Mouse (Mus musculus) thymus, adult 2 months (tissue): ENCODE measurements around the gene Ccdc151. TPM values are rescaled to one million over a fixed set of nuclear protein-coding genes. Genes with fewer than 3 reads are reported as not detected.

ENCODE experiments used
- DNase-seq: peaks from one replicate; pipeline ENCODE4 v3.0.0; 2021
- H3K27ac ChIP-seq: fragments of 200-500 bp; 2 replicates; pipeline ENCODE4 v1.5.1; 2012; ENCODE audit warnings: low read length, control low read depth; ENCODE audit not compliant: control insufficient read depth, insufficient read depth
- H3K27me3 ChIP-seq: fragments of 200-500 bp; 2 replicates; pipeline ENCODE4 v1.6.1; 2012; ENCODE audit warnings: mild to moderate bottlenecking, low read length, moderate library complexity, mixed read lengths; ENCODE audit not compliant: control insufficient read depth, insufficient read depth
- H3K36me3 ChIP-seq: fragments of 200-500 bp; 2 replicates; pipeline ENCODE4 v1.6.1; 2012; ENCODE audit warnings: mild to moderate bottlenecking, low read length, moderate library complexity; ENCODE audit not compliant: control insufficient read depth, insufficient read depth
- H3K4me1 ChIP-seq: fragments of 200-500 bp; replicated peaks from 2 replicates; pipeline ENCODE4 v1.6.1; 2012; ENCODE audit warnings: low read length; ENCODE audit not compliant: control insufficient read depth, insufficient read depth
- H3K4me3 ChIP-seq: fragments of 200-500 bp; 2 replicates; pipeline ENCODE4 v1.5.1; 2012; ENCODE audit warnings: mild to moderate bottlenecking, low read length, control low read depth, moderate library complexity; ENCODE audit not compliant: control insufficient read depth, insufficient read depth
- CTCF ChIP-seq: fragments of 200-500 bp; IDR thresholded peaks from 2 replicates; pipeline ENCODE4 v1.5.1; 2012; ENCODE audit warnings: mild to moderate bottlenecking, control low read depth, low read length, moderate library complexity, borderline replicate concordance; ENCODE audit not compliant: control insufficient read depth, poor library complexity, insufficient read depth; ENCODE audit errors: extremely low read depth
- POLR2A ChIP-seq: fragments of 200-500 bp; IDR thresholded peaks from 2 replicates; pipeline ENCODE4 v1.6.1; 2012; ENCODE audit warnings: mild to moderate bottlenecking, low read length, control low read depth, moderate library complexity; ENCODE audit not compliant: control insufficient read depth, poor library complexity, insufficient read depth; ENCODE audit errors: extremely low read depth
- WGBS: fragments of 180-500 bp; shearing (Covaris S2); methylation state at CpG from one replicate; pipeline ENCODE4 v1.1.7; 2018; 5-methylcytosine and 5-hydroxymethylcytosine counted together
- polyA plus RNA-seq: library from polyadenylated mRNA; depleted of rRNA; stranded (reverse); fragments of >200 nt; gene quantifications from 2 replicates; pipeline ENCODE4 v1.2.3, GENCODE M21; 2012

Gene Ccdc151
- polyA plus RNA-seq, 1 experiment: 0.11 TPM

DNA sequence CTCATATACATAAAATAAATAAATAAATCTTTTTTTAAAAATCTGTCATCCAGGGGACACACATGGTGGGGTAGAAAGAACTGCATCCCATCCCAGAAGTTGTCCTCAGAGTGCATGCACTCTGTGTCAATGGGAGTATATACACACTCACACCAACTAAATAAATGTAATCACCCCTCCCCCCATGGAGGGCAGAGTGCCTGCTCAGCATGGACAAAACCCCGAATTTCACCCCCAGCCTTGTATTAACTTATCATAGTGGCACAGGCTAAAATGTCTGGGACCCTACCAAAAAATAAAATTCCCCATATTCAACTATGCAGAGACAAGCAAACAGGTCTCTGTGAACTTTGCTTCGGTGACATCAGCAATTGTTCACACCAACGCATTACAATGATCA is 47.8 kb downstream of the Ccdc151 start:
- WGBS: 76% methylated on average over 3 of the region's 3 CpGs
- no peak for DNase-seq
- Histone ChIP-seq H3K27me3 (no peaks in the 10 kb centered on the region), H3K36me3 (no peaks in the 10 kb centered on the region), H3K4me3 (no peak overlapping the region), H3K27ac (no peak overlapping the region), H3K4me1 (0 out of 2 replicates have a peak, but pooled peaks cover 3% of the 10 kb centered on the region)
- TF ChIP-seq POLR2A (no peak), CTCF (no peak)

DNA sequence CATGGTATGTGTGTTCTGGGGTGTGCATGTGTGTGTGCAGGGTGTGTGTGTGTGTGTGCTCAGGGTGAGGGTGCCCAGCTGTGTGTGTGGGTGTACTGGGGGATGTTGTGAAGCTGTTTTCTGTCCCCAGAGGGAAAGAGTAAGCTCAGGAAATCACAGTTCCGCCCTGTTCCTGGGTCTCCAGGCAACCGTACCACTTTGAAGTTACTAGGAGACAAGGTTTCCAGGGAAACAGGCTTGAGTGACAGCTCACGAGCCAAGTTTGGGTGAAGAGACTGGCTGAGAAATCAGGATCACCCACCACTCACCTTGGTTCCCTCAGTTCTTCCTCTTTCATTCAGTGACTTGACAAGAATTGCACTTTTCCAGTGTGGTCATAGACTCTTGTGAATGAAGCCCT is 48.8 kb downstream of the Ccdc151 start:
- Histone ChIP-seq H3K36me3 (no peaks in the 10 kb centered on the region), H3K4me3 (no peak overlapping the region), H3K27me3 (no peaks in the 10 kb centered on the region), H3K4me1 (0 out of 2 replicates have a peak, but pooled peaks cover 3% of the 10 kb centered on the region), H3K27ac (no peak overlapping the region)
- WGBS: 22% methylated on average over 3 of the region's 3 CpGs
- no peak for TF ChIP-seq POLR2A
- no peak for TF ChIP-seq CTCF
- DNase-seq: no peak

DNA sequence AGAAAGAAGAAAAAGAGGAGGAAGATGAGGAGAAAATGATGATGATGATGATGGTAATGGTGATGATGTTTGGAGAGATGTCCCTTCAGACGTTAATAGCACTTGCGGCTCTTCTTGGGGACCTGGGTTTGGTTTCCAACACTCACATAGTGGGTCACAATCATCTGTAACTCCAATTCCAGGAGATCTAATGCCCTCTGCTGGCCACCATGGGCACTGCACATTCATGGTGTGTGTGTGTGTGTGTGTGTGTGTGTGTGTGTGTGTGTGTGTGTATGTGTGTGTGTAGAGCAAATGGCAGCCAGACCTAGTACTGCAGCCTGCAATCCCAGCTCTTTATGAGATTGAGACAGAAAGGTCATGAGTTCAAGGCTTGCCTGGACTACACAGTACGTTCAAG is 50.5 kb downstream of the Ccdc151 start:
- Histone ChIP-seq H3K27me3 (peaks cover 2% of the 10 kb centered on the region; the same call in 1 of the 2 replicates), H3K27ac (no peak overlapping the region), H3K36me3 (no peaks in the 10 kb centered on the region), H3K4me3 (no peak overlapping the region), H3K4me1 (peaks cover 9% of the 10 kb centered on the region; the same call in 1 of the 2 replicates)
- WGBS: 89% methylated on average over 3 of the region's 3 CpGs
- no peak for DNase-seq
- TF ChIP-seq POLR2A (no peak), CTCF (no peak)

DNA sequence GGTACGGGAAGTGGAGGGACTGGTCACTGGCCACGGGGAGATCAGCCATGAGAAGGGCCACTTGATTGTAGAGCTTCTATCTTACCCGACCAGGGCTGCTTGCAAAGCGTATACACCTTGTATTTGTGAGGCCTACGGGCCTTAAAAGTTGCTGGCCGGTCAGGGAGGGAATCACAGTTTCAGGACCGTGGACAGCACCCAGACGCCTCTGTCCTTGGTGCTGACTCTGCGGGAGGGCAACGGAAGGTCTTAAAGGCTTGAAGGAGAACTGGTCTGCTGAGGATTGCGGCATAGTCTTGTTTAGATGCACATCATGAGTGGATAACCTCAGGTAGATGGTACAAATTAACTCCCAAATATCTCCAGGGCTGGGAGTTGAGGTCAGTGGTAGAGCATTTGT is 52.1 kb downstream of the Ccdc151 start:
- WGBS: 17% methylated on average over 11 of the region's 11 CpGs
- H3K4me1 ChIP-seq: peaks cover 6% of the 10 kb centered on the region; the same call in 1 of the 2 replicates
- no peak overlapping the region for H3K4me3 ChIP-seq
- no peak overlapping the region for H3K27ac ChIP-seq
- peak; percentile 69 for DNase-seq
- H3K27me3 ChIP-seq: peaks cover 2% of the 10 kb centered on the region; the same call in 1 of the 2 replicates
- TF ChIP-seq POLR2A (no peak), CTCF (no peak)
- no peaks in the 10 kb centered on the region for H3K36me3 ChIP-seq

DNA sequence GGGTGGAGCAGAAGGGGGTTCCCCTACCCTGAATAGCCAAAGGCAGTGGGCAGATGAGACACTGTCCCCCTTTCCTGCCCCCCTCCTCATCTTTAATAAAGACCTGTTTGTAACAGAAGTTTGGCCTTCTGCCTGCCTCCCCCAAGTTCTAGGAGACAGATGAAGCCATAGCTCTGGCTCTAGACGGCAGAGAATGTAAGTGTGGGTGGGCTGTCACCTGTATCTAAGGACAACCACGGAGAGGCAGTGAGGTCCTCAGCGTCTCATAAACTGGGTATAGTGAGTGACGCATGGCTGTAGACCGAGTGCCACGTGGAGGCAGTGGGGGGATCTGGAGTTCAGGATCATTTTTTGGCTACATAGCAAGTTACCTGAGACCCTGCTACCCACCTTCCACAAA is 53.6 kb downstream of the Ccdc151 start:
- H3K4me1 ChIP-seq: peaks cover 6% of the 10 kb centered on the region; the same call in 1 of the 2 replicates
- no peak overlapping the region for H3K4me3 ChIP-seq
- no peak for DNase-seq

DNA sequence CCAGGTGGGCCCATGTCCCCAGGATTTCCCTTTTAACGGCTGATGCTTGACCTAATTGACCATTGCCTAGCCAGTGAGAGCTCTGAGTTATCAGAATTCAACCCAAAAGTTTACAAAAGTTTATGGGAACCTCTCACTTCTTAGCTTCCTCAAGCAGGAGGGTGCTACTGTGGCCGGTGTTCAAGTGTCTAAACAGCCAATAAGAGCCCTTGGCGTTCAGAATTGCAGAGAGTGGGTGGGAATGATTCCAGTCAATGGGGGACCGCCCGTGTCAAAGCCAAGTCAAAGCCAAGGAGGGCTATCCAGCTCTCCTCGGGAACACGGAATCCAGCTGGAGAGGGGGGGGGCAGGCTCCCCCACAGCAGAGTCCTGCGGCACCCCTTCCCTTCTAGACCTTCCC is 54.3 kb downstream of the Ccdc151 start:
- no peak for TF ChIP-seq CTCF
- no peak for TF ChIP-seq POLR2A
- Histone ChIP-seq H3K36me3 (no peaks in the 10 kb centered on the region), H3K27me3 (peaks cover 2% of the 10 kb centered on the region; the same call in 1 of the 2 replicates), H3K27ac (no peak overlapping the region), H3K4me3 (no peak overlapping the region), H3K4me1 (peaks cover 6% of the 10 kb centered on the region; the same call in 1 of the 2 replicates)
- DNase-seq: no peak
- 54% methylated on average over 8 of the region's 8 CpGs for WGBS

More for the DNA sequence above, 53.6 kb downstream of the Ccdc151 start:
- WGBS: 70% methylated on average over 6 of the region's 6 CpGs
- Histone ChIP-seq H3K27ac (no peak overlapping the region), H3K36me3 (no peaks in the 10 kb centered on the region), H3K27me3 (peaks cover 2% of the 10 kb centered on the region; the same call in 1 of the 2 replicates)
- TF ChIP-seq CTCF (no peak), POLR2A (no peak)
